Mouse (Mus musculus) kidney, embryonic 15.5 days (tissue): ENCODE measurements around the gene Dmrtc1b. TPM values are rescaled to one million over a fixed set of nuclear protein-coding genes. Genes with fewer than 3 reads are reported as not detected.
"Not testable (repeated sequence)": the region's sequence is repeated elsewhere in the genome, so short reads cannot be mapped to it uniquely, and the experiment has no call there.

Experiments used
- ATAC-seq: fragments of 200-750 bp; cut with Nextera tagmentation; replicated peaks from 2 replicates; pipeline ENCODE4 v1.8.0; 2017; ENCODE audit warnings: moderate TSS enrichment; ENCODE audit not compliant: low FRiP score
- H3K27ac ChIP-seq: fragments of 300-500 bp; sonication (generic); 2 replicates; pipeline ENCODE4 v1.5.1; 2015; ENCODE audit warnings: mild to moderate bottlenecking, inconsistent platforms
- H3K27me3 ChIP-seq: fragments of 300-500 bp; sonication (generic); 2 replicates; pipeline ENCODE4 v1.6.1; 2015; ENCODE audit warnings: inconsistent platforms
- H3K36me3 ChIP-seq: fragments of 300-500 bp; sonication (generic); 2 replicates; pipeline ENCODE4 v1.6.1; 2015; ENCODE audit warnings: inconsistent platforms
- H3K4me1 ChIP-seq: fragments of 300-500 bp; sonication (generic); 2 replicates; pipeline ENCODE4 v1.6.1; 2015; ENCODE audit warnings: inconsistent platforms
- H3K4me2 ChIP-seq: fragments of 300-500 bp; sonication (generic); 2 replicates; pipeline ENCODE4 v1.6.1; 2015; ENCODE audit warnings: moderate library complexity, mild to moderate bottlenecking, inconsistent platforms
- H3K4me3 ChIP-seq: fragments of 300-500 bp; sonication (generic); replicated peaks from 2 replicates; pipeline ENCODE4 v1.5.1; 2015; ENCODE audit warnings: mild to moderate bottlenecking, inconsistent platforms
- H3K9ac ChIP-seq: fragments of 300-500 bp; sonication (generic); 2 replicates; pipeline ENCODE4 v1.6.1; 2015; ENCODE audit warnings: mild to moderate bottlenecking, inconsistent platforms
- H3K9me3 ChIP-seq: fragments of 300-500 bp; sonication (generic); replicated peaks from 2 replicates; pipeline ENCODE4 v1.6.1; 2016; ENCODE audit warnings: inconsistent platforms
- WGBS: fragments of 180-500 bp; shearing (Covaris S2); methylation state at CpG from one replicate; pipeline ENCODE4 v1.1.7; 2015; ENCODE audit warnings: mixed read lengths; 5-methylcytosine and 5-hydroxymethylcytosine counted together
- polyA plus RNA-seq: library from polyadenylated mRNA; unstranded; fragments of >200 nt; fragmentation: Nextera tagmentation; extraction: Ambion mirVana; gene quantifications from 2 replicates; pipeline ENCODE4 v1.2.1, GENCODE M21; 2015

Gene Dmrtc1b
- not detected in 2 replicates for polyA plus RNA-seq

- not testable (repeated sequence) for H3K4me1 ChIP-seq, H3K9me3 ChIP-seq, H3K36me3 ChIP-seq, H3K4me2 ChIP-seq, H3K27ac ChIP-seq, H3K27me3 ChIP-seq, ATAC-seq, H3K4me3 ChIP-seq, H3K9ac ChIP-seq
- WGBS: 83% methylated on average over 10 of the region's 10 CpGs
These were observed at the start of gene Dmrtc1b, which contains the start of gene Gm9112 for GRCm38 (mm10) chrX:102707535-102707934. Gene Dmrtc1b (plus strand): TSS chrX:102707865. Gene Gm9112 (minus strand): TSS chrX:102707635.

DNA sequence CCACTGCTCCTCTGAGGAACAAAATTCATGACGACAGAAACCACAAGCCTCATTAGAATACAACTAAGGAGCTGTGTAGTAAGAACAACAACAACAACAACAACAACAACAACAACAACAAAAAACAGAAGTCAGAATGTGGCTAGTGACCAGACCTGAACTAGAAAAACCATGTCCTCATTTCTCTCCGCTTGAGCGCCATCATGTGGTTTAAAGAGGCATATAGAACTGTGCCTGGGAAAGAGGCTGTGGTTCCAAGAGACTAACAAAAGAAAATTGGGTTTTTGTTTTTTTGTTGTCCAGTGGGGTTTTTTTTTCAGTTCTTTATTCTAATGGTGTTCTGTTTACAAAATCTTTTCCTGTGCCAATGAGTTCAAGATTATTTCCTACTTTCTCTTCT lies 47.0 kb upstream of the Dmrtc1b start:
- no peak overlapping the region for H3K9ac ChIP-seq
- H3K27ac ChIP-seq: no peak overlapping the region
- WGBS: 22% methylated on average over 3 of the region's 3 CpGs
- H3K4me1 ChIP-seq: no peaks in the 10 kb centered on the region
- no peaks in the 10 kb centered on the region for H3K36me3 ChIP-seq
- H3K4me2 ChIP-seq: no peak overlapping the region
- no peaks in the 10 kb centered on the region for H3K27me3 ChIP-seq
- H3K9me3 ChIP-seq: no peaks in the 10 kb centered on the region
- no peak for ATAC-seq
- H3K4me3 ChIP-seq: no peak overlapping the region

GRCm38 (mm10) chrX:102666641-102667040 lies 41.0 kb upstream of the Dmrtc1b start:
- Histone ChIP-seq H3K9ac (no peak overlapping the region), H3K36me3 (no peaks in the 10 kb centered on the region), H3K27ac (no peak overlapping the region), H3K4me2 (no peak overlapping the region), H3K27me3 (peaks cover 6% of the 10 kb centered on the region; the same call in 1 of the 2 replicates), H3K9me3 (no peaks in the 10 kb centered on the region), H3K4me1 (no peaks in the 10 kb centered on the region), H3K4me3 (no peak overlapping the region)
- ATAC-seq: no peak
- WGBS: 78% methylated on average over 2 of the region's 2 CpGs

DNA sequence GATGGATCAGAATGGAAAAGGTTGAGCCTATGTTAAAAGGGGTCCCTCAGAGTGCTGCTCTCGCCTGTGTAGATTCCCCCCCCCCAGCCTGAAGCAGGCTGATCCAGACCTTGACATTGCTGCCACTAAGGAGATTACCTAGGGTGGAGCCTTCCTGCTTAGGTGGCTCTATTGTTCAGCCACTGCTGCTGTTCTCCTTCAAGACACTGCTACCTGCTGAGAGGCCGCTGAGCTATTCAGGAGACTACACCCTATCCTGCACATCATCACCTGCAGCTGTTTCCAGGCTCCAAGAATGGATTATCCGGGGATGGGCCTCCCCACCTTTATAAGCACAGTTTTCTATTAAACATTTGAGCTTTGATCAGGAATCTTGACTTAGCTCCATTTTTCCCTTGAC lies 23.0 kb upstream of the Dmrtc1b start:
- ATAC-seq, H3K27me3 ChIP-seq, H3K4me3 ChIP-seq, H3K9me3 ChIP-seq, H3K4me2 ChIP-seq, H3K36me3 ChIP-seq, H3K9ac ChIP-seq, H3K4me1 ChIP-seq, H3K27ac ChIP-seq: not testable (repeated sequence)
- 64% methylated on average over 3 of the region's 3 CpGs for WGBS

DNA sequence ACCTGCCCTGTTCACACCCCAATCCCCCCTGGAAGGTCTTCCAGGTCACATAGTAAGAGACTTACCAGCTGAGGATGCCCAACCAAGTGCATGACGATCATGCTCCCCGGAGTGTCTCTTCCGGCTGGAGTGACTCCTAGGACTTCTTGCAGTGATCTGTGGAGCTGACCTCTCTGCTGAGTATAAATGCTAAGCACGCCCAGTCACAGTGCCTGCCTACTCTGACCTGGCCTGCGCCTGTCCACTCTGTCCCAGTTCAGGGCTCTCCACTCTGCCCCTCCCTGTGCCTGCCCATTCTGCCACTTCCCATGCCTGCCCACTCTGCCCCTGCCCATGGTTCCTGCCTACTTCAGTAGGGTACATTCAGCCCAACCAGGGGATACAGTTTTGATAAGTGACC lies 20.8 kb upstream of the Dmrtc1b start, which contains the start of gene Gm3880:
Gene Gm3880, minus strand, starts transcription at position 101 of the 400 bp plus-strand sequence.
- H3K9me3 ChIP-seq, H3K36me3 ChIP-seq, H3K27ac ChIP-seq, ATAC-seq, H3K4me3 ChIP-seq, H3K4me2 ChIP-seq, H3K27me3 ChIP-seq, H3K9ac ChIP-seq, H3K4me1 ChIP-seq: not testable (repeated sequence)
- WGBS: 85% methylated on average over 5 of the region's 5 CpGs

DNA sequence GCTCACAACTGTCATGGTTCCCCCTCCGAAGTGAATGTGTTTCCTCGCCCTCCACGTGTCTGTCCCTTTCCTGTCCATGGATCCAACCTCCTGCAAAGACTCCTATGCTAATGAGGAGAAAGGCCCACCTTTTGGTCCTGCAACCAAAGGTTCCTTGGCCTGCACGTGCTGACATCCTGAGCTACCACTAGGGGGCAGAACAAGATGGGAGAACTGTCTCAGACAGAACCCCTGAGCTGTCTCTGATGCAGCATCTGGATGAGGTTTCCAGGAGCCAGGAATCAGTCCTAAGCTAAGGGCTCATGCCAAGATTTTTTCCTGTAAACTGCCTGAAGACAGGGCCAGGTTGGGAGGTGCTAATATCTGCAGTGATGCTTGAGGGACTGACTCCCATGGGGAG lies 18.4 kb upstream of the Dmrtc1b start:
- not testable (repeated sequence) for H3K27ac ChIP-seq, H3K9me3 ChIP-seq, ATAC-seq, H3K27me3 ChIP-seq, H3K9ac ChIP-seq, H3K36me3 ChIP-seq, H3K4me3 ChIP-seq, H3K4me1 ChIP-seq, H3K4me2 ChIP-seq
- 22% methylated on average over 4 of the region's 4 CpGs for WGBS

DNA sequence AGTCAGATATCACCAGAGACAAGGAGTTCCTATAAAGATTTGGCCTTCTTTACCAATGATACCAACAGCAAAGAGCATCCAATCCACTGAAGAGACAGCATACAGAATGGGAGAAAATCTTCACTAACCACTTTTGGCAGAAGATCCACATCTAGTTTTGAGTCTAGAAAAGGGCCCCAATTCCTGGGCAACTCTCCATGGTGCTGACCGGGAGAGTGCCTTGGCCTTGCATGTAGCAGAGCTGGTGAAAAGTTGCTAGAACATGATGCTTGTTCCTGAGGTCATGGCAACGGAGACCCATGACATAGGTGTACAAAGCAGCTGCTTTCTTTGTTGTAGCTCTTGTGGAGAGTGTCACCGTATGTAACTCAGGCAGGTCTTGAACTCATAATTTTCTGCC lies 7.0 kb upstream of the Dmrtc1b start:
- H3K27ac ChIP-seq, ATAC-seq, H3K36me3 ChIP-seq, H3K27me3 ChIP-seq, H3K4me2 ChIP-seq, H3K9ac ChIP-seq, H3K4me1 ChIP-seq, H3K9me3 ChIP-seq, H3K4me3 ChIP-seq: not testable (repeated sequence)
- 66% methylated on average over 3 of the region's 3 CpGs for WGBS

GRCm38 (mm10) chrX:102724226-102724625 lies 16.6 kb downstream of the Dmrtc1b start:
- not testable (repeated sequence) for ATAC-seq, H3K9ac ChIP-seq, H3K9me3 ChIP-seq, H3K27ac ChIP-seq, H3K4me3 ChIP-seq, H3K4me2 ChIP-seq, H3K4me1 ChIP-seq, H3K27me3 ChIP-seq, H3K36me3 ChIP-seq
- WGBS: 88% methylated on average over 6 of the region's 6 CpGs

Other genes starting within 250 kb of the Dmrtc1b start
- 9.1 and 9.6 TPM in 2 replicates for gene Hdac8, start 202.5 kb upstream of the Dmrtc1b start, polyA plus RNA-seq
- 7.9 and 8.1 TPM in 2 replicates for gene Phka1, start 63.6 kb upstream of the Dmrtc1b start, polyA plus RNA-seq
- not detected in 2 replicates for gene Gm3880, start 20.9 kb upstream of the Dmrtc1b start, polyA plus RNA-seq
- not detected in 2 replicates for gene Gm9112, start 230 bp upstream of the Dmrtc1b start, polyA plus RNA-seq
- gene Dmrtc1c1, start 95.1 kb downstream of the Dmrtc1b start, polyA plus RNA-seq: not detected in 2 replicates
- not detected in 2 replicates for gene Dmrtc1c2, start 146.8 kb downstream of the Dmrtc1b start, polyA plus RNA-seq
- not detected in 2 replicates for gene 1700031F05Rik, start 160.1 kb downstream of the Dmrtc1b start, polyA plus RNA-seq
- 0.92 and 0.99 TPM in 2 replicates for gene Dmrtc1a, start 200.8 kb downstream of the Dmrtc1b start, polyA plus RNA-seq
- gene 1700011M02Rik, start 201.0 kb downstream of the Dmrtc1b start, polyA plus RNA-seq: not detected in 2 replicates
- gene 1700018G05Rik, start 220.5 kb downstream of the Dmrtc1b start, polyA plus RNA-seq: not detected in 2 replicates